Mouse (Mus musculus) thymus, adult 18-20 months (tissue): ENCODE data around the gene Snx32.

Source experiments
- DNase-seq, 2 experiments: peaks; one replicate each; pipeline ENCODE4 v3.0.0; 2022; ENCODE audit warnings: mixed read lengths in 2 of 2

Gene Snx32

DNA sequence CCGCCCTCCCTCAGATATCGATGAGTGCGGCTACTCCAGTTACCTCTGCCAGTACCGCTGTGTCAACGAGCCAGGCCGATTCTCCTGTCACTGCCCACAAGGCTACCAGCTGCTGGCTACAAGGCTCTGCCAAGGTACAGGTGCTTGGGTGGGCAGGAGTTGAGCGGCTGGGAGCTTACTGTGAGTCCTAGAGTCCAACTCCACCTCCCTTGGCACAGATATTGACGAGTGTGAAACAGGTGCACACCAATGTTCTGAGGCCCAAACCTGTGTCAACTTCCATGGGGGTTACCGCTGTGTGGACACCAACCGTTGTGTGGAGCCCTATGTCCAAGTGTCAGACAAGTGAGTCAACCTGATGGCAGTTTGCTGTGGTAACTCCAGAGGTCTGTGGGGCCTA, 30.3 kb downstream of the Snx32 start:
- DNase-seq: no peak

DNA sequence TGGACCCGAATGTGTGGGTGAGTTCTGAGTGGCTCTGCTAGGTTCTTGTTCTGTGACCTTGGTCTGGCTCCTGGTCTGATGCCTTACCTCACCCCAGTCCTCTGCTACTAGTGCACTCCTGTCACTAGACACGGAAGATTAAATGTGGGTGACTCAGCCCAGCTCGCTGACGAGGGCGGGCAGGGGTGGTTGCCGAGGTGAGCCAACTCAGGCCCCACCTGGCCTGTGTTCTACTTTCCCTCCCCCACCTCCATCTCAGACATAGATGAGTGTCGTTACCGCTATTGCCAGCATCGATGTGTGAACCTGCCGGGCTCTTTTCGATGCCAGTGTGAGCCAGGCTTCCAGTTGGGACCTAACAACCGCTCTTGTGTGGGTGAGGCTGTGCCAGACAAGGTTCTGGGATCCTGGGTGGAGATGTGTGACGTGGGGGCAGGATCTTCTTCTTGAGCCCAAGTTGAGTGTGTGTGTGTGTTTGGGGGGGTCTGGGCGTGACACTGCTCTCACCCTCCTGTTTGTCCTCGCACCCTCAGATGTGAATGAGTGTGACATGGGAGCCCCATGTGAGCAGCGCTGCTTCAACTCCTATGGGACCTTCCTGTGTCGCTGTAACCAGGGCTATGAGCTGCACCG, 32.6 kb downstream of the Snx32 start:
- DNase-seq: no peak

DNA sequence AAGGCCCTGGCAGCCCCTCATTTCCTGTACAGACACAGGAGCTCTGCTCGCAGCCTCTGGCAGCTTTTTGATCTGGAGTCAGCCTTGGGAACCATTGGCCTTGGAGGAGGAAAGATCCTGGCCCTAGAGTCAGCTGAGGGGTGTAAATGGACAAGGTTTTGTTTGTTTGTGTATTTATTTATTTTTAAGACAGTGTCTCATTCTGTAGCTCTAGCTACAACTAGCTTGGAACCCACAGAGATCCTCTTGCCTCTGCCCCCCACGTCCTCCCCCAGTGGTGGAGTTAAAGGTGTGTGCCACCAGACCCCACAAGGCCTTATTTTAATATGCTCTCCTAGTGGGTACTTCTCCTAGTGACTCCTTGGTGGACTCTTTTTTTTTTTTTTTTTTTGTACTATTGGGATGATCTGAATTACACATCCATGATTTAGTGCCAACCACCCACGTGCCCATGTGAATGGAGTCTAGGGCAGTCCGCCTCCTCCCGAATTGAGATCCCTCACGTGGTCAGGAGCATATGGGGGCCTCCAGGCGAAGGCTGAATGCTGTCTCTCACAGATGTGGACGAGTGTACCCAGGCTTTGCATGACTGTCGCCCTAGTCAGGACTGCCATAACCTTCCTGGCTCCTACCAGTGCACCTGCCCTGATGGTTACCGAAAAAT, 33.2 kb downstream of the Snx32 start:
- no peak for DNase-seq

DNA sequence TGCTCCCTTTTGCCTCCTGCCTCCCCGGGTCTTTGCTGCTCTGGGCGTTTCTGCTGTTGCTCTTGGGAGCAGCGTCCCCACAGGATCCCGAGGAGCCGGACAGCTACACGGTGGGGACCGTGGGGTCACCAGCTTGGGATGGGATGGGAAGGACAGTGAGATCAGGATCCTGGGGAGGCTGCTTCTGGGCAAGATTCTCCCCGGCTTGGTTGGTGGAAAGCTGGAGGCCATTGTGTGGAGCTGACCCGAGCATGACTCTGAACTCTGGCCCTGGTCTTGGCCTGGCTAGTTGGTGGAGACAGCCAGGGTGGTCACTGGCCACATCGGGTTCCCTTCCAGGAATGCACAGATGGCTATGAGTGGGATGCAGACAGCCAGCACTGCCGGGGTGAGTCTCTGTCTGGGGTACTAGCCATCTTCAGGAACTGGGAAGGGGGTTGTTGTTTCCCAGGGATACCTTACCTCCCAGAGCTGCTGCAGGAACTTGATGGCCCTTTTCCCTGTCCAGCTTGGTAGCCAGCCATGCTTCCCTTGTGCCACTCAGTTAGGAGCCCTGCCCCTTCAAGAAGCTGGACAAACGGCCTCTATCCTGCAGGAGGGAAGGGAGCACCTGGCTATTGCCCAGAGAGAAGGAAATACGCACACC, 35.1 kb downstream of the Snx32 start:
- no peak for DNase-seq

DNA sequence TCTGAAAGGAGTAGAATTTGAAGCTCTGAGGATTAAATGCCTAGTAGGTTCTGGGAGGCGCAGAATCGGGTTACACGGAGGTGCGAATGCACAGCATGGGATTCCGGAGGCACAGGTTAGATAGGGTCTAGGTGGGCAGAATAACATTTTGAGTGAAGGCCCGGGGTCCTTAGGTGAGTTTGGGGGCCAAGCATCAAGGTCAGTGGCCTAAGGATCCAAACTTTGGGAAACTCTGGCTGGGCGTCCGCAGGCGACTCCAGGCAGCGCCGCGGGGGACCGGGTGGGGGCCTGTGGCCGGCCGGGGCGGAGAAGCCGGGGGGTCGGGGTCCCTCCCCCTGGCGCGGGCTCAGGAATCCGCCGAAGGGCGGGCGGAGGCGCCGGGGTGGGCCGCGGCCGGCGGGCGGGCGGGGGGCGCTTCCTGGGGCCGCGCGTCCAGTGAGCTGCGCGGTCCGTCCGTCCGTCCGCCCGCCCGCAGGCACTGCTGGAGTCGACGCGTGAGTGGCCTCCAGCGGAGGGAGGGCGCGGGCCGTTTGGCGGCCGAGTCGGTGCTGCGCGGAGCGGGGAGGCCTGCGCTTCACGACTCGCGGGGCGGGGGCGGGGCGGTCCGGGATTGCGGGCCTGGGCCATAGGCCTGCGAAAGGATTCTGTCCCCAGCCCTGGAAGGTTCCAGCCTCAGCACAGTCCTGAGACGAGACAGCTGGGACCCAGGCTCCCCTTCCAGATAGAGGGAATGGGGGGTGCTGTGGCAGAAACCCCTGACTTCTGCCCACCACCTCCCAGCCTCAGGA, 35.9 kb downstream of the Snx32 start:
- DNase-seq: no peak

DNA sequence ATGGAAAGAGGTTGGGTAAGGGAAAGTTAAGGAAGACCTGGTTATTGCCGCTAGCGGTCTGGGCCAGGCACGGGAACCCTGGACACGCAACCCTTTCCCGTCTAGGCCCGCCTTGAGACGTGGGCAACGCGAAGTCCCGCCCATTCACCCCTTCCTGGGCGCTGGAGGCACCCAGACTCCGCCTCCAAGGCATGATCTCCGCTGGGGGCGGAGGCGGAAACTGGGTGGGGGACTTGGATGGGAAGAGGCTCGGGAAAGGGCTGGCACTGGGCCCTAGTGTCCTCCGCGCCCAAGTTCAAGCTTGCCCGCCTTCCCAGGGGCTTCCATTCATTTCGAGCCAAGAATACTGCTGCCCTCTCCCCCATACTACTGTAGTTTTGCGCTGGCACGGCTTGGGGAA, 36.6 kb downstream of the Snx32 start, which contains the start of gene Efemp2:
Gene Efemp2 (plus strand): TSS at position 235 of the 400 bp plus-strand sequence.
- peak; percentile 53 to 61 for DNase-seq

DNA sequence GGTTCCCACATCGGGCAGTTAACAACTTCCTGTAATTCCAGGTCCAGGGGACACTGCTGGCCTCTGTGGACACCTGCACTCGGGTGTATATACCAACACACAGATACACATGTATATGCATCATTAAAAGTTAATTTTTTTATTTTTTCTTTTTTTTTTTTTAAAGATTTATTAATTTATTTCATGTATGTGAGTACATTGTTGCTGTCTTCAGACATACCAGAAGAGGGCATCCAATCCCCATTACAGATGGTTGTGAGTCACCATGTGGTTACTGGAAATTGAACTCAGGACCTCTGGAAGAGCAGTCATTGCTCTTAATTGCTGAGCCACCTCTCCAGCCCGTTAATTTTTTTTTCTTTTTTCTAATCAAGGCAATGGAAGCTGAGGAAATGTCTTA, 37.5 kb downstream of the Snx32 start:
- no peak for DNase-seq

DNA sequence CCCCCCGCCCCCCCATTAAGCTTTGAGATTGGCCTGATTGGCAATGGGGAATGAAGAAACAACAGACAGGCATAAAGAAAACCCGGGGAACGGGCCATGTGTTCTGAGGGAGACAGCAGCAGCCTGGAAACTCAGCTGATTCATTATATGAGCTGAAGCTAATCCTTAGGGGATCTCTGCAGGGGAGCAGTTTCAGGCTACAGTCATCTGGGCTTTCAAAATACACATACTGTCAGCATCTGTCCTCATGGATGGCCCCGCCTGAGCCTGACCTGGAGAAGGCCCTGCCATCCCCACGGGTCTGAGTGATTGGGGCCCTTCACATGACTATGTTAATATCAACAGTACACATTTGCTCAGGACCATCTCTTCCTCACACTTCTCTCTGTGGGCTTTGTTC, 38.5 kb downstream of the Snx32 start:
- DNase-seq: no peak

DNA sequence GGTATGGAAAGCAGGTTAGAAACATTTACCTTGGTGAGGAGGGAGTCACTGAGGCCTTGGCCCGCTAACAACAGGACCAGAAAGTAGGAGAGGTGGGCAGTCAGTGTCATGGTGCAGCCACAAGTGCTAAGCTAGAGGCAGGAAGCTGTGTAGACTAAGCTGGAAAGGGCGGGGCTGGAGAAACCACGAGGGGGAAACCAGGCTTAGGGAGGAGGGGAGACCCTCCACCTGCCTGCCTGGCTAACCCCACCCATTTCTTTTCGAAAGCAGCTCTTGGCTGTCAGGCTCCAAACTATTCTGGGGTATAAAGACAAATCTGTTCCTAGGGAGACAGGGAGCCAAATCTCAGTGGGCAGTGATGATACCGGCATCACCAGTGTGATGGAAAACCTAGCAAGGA, 42.0 kb downstream of the Snx32 start, which contains the start of gene Ctsw:
Gene Ctsw (minus strand): TSS at position 134 of the 400 bp plus-strand sequence.
- peak; percentile 57 to 67 for DNase-seq

DNA sequence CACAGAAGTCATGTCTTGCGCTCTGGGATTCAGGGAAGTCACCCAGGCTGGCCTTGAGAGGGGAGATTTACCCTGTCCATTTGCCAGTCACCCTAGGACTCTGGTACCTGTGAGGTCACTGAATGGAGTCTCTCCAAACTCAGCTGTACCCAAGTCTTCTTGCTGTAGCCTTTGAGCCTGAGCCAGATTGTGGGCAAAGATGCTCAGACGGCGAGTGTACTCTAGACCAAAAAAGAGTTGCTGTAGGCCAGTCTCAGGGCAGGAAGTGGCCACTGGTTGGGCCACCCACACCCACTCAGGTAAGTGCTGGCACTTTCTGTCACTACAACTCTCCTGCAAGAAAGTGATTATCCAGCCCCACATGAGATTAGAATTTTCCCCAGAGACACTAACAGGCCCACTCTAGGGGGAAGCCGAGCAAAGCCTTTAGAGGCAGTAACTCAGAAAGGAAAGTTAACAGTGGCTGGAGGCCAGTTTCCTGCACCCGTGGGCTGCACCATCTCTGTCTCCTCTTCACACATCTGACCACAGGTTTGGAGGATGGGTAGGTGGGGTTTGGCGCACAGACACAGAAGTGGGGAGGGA, 43.3 kb downstream of the Snx32 start:
- no peak for DNase-seq

DNA sequence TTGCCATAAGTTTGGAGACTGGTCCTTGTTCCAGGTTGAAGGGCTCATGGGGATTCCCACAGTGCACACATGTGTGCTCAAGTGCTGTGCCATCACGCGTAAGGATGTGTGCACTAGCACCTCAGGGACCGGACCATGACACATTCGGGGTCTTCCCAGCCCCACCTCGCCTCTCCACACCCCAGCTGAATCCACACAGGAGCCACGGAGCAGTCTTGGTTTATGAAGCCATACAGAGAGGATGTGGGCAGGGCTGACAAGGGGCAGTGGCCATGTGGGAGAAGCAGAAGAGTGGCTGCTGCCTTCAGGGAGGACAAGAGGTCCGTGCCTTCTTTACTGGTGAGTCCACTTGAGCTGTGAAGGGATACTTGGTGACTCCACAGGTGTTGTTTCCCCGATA, 45.3 kb downstream of the Snx32 start:
- no peak for DNase-seq

DNA sequence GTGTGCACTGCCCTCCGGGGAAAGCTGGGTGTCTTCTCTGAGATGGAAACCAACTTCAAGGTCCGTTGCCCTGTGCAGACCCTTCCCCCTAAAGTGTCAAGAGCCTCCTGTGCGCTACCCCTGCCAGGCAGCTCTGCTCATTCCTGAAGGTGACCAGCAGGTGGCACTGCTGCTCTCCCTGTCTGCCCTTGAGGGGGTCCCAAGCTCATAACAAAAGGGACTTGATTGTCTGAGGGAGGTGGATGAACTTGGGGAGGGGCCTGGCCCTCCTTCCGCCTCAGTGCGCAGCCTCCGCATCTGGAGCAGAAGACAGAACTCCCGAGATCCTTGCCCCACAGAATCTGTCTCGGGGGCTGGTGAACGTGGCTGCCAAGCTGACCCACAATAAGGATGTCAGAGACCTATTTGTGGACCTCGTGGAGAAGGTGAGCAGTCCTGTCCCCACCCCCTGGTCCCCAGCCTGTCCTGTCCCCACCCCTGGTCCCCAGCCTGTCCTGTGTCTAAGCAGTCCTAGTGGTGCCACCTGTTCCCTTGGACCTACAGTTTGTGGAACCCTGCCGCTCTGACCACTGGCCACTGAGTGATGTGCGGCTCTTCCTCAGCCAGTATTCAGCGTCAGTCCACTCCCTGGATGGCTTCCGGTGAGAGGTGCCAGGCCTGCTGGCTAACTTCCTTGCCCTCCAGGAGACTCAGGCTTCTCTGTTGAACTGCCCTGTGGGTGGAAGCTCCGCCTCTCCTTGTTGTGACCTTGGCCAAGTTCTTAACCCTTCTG, 46.4 kb downstream of the Snx32 start:
- peak in 1 of 2 experiments; percentile 61 for DNase-seq

DNA sequence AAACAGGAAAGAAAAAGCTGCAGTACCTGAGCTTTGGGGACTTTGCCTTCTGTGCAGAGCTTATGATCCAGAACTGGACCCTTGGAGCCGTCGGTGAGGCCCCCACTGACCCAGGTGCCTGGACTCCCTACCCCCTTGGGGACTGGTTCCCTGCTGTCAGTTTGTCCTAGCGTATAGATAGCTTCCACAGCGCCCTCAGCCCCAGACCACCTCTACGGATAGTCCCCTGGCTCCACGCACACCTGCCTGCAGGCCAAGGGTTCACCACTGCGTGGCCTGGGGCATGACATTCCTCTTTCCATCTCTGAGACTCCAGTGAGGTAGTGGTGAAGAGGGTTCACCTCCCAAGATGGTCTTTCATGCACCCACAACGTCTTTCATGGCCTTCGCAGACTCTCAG, 47.1 kb downstream of the Snx32 start:
- DNase-seq: no peak

DNA sequence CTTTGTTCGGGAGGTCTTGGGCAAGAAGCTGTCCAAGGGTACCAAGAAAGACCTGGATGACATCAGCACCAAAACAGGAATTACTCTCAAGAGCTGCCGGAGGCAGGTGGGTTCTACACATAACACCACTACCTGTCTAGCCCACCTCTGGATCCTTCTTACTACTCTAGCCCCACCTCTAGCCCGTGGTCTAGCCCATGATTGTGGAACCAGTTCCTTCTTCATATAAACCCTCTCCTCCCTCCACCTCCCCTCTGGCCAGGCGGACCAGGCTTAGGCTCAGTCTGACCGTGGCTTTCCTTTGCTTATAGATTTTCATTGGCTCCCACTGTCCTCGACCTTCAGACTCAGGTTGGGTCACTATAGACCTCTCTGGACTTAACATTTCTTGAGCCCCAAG, 48.9 kb downstream of the Snx32 start:
- no peak for DNase-seq

DNA sequence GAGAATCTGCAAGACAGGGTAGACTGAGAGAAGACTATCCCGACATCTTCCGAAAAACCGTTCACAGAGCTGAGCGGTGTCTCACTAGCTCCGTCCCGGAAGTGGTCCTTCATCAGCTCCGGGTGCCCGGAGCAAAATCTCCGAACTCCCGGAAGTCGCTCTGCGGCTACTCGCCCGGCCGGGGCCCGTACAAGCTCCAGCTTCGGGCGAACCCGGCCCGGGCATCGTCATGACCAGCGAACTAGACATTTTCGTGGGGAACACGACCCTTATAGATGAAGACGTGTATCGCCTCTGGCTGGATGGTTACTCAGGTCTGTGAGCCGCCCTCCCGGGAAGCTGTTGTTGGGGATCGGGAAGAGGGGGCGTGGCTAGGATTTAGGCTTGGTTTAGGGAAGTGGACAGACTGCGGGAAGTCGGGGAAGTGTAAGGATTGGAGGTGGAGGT, 49.9 kb downstream of the Snx32 start, which contains the start of gene Fibp:
Gene Fibp (plus strand): TSS at position 151 of the 447 bp plus-strand sequence.
- DNase-seq: peak; percentile 61 to 67

DNA sequence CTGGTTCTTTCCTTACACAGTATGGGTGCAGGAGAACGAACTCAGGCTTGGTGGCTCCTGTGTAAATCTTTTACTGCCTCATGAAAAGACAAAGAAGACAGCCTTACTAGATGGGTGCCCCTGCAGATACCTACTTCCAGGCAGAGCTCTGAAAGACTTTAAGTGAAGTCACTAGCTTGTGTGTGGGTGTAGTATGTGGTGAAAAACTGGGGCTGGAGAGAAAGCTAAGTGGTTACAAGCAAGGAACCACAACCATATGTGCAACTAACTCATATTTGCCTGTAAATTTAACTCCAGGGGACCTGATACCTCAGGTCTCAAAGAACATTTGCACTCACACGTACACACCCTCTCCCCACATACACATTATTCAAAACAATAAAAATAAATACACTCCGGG, 50.4 kb downstream of the Snx32 start:
- no peak for DNase-seq

DNA sequence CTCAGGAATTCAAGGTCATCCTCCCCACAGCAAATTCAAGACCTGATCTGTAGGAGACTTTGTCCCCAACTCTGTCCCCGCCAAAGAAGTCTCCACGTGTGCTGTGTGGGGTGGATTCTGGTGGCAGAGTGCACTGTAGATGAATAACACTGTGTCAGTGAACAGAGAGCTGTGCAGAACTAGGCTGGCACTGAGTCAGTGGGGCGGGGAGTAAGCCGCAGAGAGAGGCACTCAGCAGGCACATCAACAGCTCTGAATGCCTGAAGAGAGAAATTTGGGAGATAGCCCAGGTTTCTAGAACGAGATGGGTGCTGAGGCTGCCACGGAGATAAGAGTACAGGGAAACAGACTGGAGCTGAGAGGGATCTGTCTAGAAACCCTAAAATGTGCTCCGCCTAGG, 51.3 kb downstream of the Snx32 start:
- DNase-seq: no peak

DNA sequence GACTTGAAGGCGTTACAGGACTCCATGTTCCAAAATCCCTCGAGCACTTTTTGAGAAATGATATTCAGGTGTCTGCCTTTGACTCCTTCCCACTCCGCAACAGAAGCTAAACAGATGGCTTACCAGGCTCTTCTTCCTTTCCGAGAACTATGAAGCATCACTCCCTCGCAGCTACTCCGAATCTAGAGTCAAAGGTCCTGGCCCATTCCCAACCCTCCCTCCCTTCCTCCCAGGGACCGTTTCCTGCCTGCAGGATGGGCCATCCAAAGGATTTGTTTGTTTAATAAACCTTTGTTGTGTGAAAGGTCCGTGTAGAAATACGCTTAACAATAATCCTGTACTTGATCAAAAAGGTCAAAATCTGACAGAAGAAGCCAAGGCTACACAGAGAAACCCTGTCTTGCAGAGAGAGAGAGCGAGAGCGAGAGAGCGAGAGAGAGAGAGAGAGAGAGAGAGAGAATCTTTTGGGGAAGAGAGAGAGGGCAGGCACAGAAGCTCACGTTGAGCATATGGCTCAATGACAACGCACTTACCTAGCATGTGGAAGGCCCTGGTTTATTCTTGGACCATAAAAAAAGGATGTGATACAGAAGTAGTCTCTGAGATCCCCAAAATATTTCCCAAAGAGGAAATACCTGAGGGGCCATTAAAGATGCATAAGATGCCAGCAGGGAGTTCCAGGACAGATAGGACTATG, 52.4 kb downstream of the Snx32 start, which contains the start of gene Ccdc85b:
Gene Ccdc85b (minus strand): TSS at position 149 of the 697 bp plus-strand sequence.
- no peak for DNase-seq

DNA sequence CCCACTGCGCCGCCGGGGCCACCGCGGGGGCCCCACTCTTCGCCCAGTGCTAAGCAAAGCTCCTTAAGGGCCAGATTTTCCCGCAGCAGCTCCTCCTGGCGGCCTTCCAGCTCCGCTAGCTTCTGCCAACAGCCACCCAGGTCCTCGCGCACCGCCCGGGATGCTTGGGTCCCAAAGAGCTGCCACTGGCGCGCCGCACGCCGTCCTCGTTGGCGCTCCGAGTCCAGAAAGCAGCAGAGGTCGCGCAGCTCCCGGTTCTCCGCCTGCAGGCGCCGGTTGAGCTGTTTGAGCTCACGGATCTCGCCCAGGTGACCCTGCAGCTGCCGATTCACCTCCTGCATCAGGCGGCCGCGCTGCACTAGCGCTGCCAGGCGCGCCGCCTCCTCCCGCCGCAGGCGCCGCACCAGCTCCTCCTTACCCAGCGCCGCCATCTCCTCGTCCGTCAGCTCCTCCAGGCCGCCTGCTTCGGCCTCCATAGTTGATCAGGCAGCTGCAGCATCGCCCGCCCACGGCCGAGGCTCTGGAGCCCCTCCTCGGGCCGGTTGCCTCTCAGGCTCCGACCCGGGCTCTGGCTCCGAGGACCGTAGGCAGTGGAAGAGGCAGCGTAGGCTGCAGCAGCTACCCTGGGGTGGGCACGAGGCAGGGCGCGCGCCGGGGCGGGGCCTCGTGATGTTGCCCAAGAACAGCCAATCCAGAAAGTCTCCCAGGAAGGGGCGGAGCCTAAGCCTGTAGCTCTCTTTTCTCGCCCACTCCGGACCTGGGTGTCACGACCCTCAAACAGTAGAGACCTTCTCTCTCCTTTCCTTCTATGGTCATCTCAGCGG, 53.2 kb downstream of the Snx32 start:
- DNase-seq: peak; percentile 92 to 93

DNA sequence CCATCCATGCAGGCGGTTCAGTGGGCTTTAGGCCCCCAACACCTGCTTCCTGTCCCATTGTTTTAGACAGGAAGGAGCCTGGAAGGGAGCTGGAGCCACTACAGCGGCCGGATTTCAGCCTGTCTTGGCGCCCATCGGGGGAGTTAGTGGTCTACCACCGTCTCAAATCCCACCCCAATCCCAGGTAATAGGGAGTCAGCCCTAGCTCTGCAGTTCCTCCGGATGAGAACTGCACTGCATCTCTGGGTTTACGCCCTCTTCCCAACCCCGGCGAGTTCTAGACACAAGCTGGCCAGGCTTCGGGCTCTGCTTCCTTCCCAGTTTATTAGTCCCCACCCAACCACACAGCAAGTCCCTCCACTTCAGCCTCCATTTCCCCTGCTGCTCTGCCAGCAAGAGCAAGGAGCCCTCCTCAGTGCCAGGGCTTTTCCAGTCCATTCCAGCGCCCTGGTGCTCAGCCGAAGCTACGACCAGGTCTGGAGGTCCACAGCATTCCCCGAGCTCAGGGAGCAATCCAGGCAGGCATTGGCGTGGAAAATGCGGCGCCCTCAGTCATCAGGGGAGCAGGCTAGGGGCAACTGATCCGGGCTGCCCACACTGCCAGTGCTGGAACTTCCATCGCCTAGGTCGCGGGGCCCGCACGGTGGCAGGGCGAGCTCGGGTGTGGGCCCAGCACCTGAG, 54.0 kb downstream of the Snx32 start:
- no peak for DNase-seq
